Mouse (Mus musculus): Measurements from ENCODE around the gene Stk38. TPM values are rescaled to one million over a fixed set of nuclear protein-coding genes. Genes with fewer than 3 reads are reported as not detected.

Stk38 gene
- polyA plus RNA-seq, 1 experiment from 2014 or later = 141 TPM

GRCm38 (mm10) chr17:28944481-28944880, 63.3 kb downstream of the Stk38 start:
- 96% methylated on average over 7 of the region's 7 CpGs for WGBS
- Histone ChIP-seq H3K27me3 (ENCODE audit: control insufficient read depth, insufficient read depth, low read length) (no peaks in the 10 kb centered on the region), H3K9me3 (ENCODE audit: control insufficient read depth, low read length) (no peaks in the 10 kb centered on the region), H3K9ac (ENCODE audit: low read depth, low read length) (no peak overlapping the region), H3K4me2 (replicated peaks; ENCODE audit: low read depth, low read length) (no peak overlapping the region), H3K36me3 (ENCODE audit: control insufficient read depth, insufficient read depth, low read length) (no peaks in the 10 kb centered on the region), H3K4me3 (ENCODE audit: low read depth, low read length) (no peak overlapping the region), H3K4me1 (replicated peaks; ENCODE audit: control insufficient read depth, insufficient read depth, low read length) (no peaks in the 10 kb centered on the region), H3K27ac (ENCODE audit: low read depth, low read length) (no peak overlapping the region)
- no peak for ATAC-seq (ENCODE audit: low FRiP score)
- no peak for DNase-seq (ENCODE audit: low spot score)

GRCm38 (mm10) chr17:28943740-28944139, 64.1 kb downstream of the Stk38 start, which contains the start of gene Pxt1:
Pxt1 (minus strand) TSS chr17:28943840.
- Histone ChIP-seq H3K36me3 (ENCODE audit: control insufficient read depth, insufficient read depth, low read length) (no peaks in the 10 kb centered on the region), H3K9me3 (ENCODE audit: control insufficient read depth, low read length) (no peaks in the 10 kb centered on the region), H3K9ac (ENCODE audit: low read depth, low read length) (no peak within 1 kb of the TSS), H3K4me2 (replicated peaks; ENCODE audit: low read depth, low read length) (no peak within 1 kb of the TSS), H3K4me3 (ENCODE audit: low read depth, low read length) (no peak within 1 kb of the TSS), H3K27ac (ENCODE audit: low read depth, low read length) (no peak within 1 kb of the TSS), H3K4me1 (replicated peaks; ENCODE audit: control insufficient read depth, insufficient read depth, low read length) (no peaks in the 10 kb centered on the region), H3K27me3 (ENCODE audit: control insufficient read depth, insufficient read depth, low read length) (no peaks in the 10 kb centered on the region)
- ATAC-seq (ENCODE audit: low FRiP score) = no peak
- DNase-seq (ENCODE audit: low spot score) = no peak
- 91% methylated on average over 7 of the region's 7 CpGs for WGBS

- no peak overlapping the region for H3K9ac ChIP-seq (ENCODE audit: low read depth, low read length)
- H3K9me3 ChIP-seq (ENCODE audit: control insufficient read depth, low read length) = no peaks in the 10 kb centered on the region
- H3K4me2 ChIP-seq (replicated peaks; ENCODE audit: low read depth, low read length) = no peak overlapping the region
- no peaks in the 10 kb centered on the region for H3K36me3 ChIP-seq (ENCODE audit: control insufficient read depth, insufficient read depth, low read length)
- WGBS = 87% methylated on average over 10 of the region's 11 CpGs
- ATAC-seq (ENCODE audit: low FRiP score) (no peak), DNase-seq (ENCODE audit: low spot score) (no peak)
- no peak overlapping the region for H3K4me3 ChIP-seq (ENCODE audit: low read depth, low read length)
- no peaks in the 10 kb centered on the region for H3K27me3 ChIP-seq (ENCODE audit: control insufficient read depth, insufficient read depth, low read length)
- no peaks in the 10 kb centered on the region for H3K4me1 ChIP-seq (replicated peaks; ENCODE audit: control insufficient read depth, insufficient read depth, low read length)
- no peak overlapping the region for H3K27ac ChIP-seq (ENCODE audit: low read depth, low read length)
Observed at GRCm38 (mm10) chr17:28942101-28942500, 65.7 kb downstream of the Stk38 start.

- 91% methylated on average over 25 of the region's 25 CpGs for WGBS
- ATAC-seq (ENCODE audit: low FRiP score) (no peak), DNase-seq (ENCODE audit: low spot score) (no peak)
Observed at GRCm38 (mm10) chr17:28940776-28941555, 66.8 kb downstream of the Stk38 start.

GRCm38 (mm10) chr17:28936622-28937345, 71.0 kb downstream of the Stk38 start:
- no peak overlapping the region for H3K9ac ChIP-seq (ENCODE audit: low read depth, low read length)
- DNase-seq (ENCODE audit: low spot score) = peak; percentile 46
- H3K27me3 ChIP-seq (ENCODE audit: control insufficient read depth, insufficient read depth, low read length) = no peaks in the 10 kb centered on the region
- no peaks in the 10 kb centered on the region for H3K9me3 ChIP-seq (ENCODE audit: control insufficient read depth, low read length)
- no peak overlapping the region for H3K27ac ChIP-seq (ENCODE audit: low read depth, low read length)
- no peak overlapping the region for H3K4me2 ChIP-seq (replicated peaks; ENCODE audit: low read depth, low read length)
- H3K4me3 ChIP-seq (ENCODE audit: low read depth, low read length) = no peak overlapping the region
- H3K4me1 ChIP-seq (replicated peaks; ENCODE audit: control insufficient read depth, insufficient read depth, low read length) = no peaks in the 10 kb centered on the region
- 79% methylated on average over 10 of the region's 10 CpGs for whole genome bisulfite sequencing
- no peaks in the 10 kb centered on the region for H3K36me3 ChIP-seq (ENCODE audit: control insufficient read depth, insufficient read depth, low read length)
- no peak for ATAC-seq (ENCODE audit: low FRiP score)

More at GRCm38 (mm10) chr17:28940776-28941555, 66.8 kb downstream of the Stk38 start:
- H3K4me3 ChIP-seq (ENCODE audit: low read depth, low read length) = no peak overlapping the region
- H3K4me2 ChIP-seq (replicated peaks; ENCODE audit: low read depth, low read length) = no peak overlapping the region
- H3K4me1 ChIP-seq (replicated peaks; ENCODE audit: control insufficient read depth, insufficient read depth, low read length) = no peaks in the 10 kb centered on the region
- H3K27ac ChIP-seq (ENCODE audit: low read depth, low read length) = no peak overlapping the region
- H3K9me3 ChIP-seq (ENCODE audit: control insufficient read depth, low read length) = no peaks in the 10 kb centered on the region
- H3K27me3 ChIP-seq (ENCODE audit: control insufficient read depth, insufficient read depth, low read length) = no peaks in the 10 kb centered on the region
- no peaks in the 10 kb centered on the region for H3K36me3 ChIP-seq (ENCODE audit: control insufficient read depth, insufficient read depth, low read length)
- H3K9ac ChIP-seq (ENCODE audit: low read depth, low read length) = no peak overlapping the region

GRCm38 (mm10) chr17:28936133-28936532, 71.7 kb downstream of the Stk38 start:
- DNase-seq (ENCODE audit: low spot score) (no peak), ATAC-seq (ENCODE audit: low FRiP score) (no peak)
- Histone ChIP-seq H3K27me3 (ENCODE audit: control insufficient read depth, insufficient read depth, low read length) (no peaks in the 10 kb centered on the region), H3K4me1 (replicated peaks; ENCODE audit: control insufficient read depth, insufficient read depth, low read length) (no peaks in the 10 kb centered on the region), H3K4me3 (ENCODE audit: low read depth, low read length) (no peak overlapping the region), H3K9ac (ENCODE audit: low read depth, low read length) (no peak overlapping the region), H3K36me3 (ENCODE audit: control insufficient read depth, insufficient read depth, low read length) (no peaks in the 10 kb centered on the region), H3K4me2 (replicated peaks; ENCODE audit: low read depth, low read length) (no peak overlapping the region), H3K27ac (ENCODE audit: low read depth, low read length) (no peak overlapping the region), H3K9me3 (ENCODE audit: control insufficient read depth, low read length) (no peaks in the 10 kb centered on the region)
- WGBS = 97% methylated on average over 7 of the region's 7 CpGs

GRCm38 (mm10) chr17:28934120-28934916, 73.5 kb downstream of the Stk38 start:
- peaks cover 5% of the 10 kb centered on the region; the same call in 1 of the 2 replicates for H3K4me1 ChIP-seq (replicated peaks; ENCODE audit: control insufficient read depth, insufficient read depth, low read length)
- WGBS = 74% methylated on average over 19 of the region's 19 CpGs
- ATAC-seq (ENCODE audit: low FRiP score) = no peak
- H3K27ac ChIP-seq (ENCODE audit: low read depth, low read length) = no peak overlapping the region
- no peak for DNase-seq (ENCODE audit: low spot score)
- no peak overlapping the region for H3K4me3 ChIP-seq (ENCODE audit: low read depth, low read length)
- no peaks in the 10 kb centered on the region for H3K27me3 ChIP-seq (ENCODE audit: control insufficient read depth, insufficient read depth, low read length)
- no peak overlapping the region for H3K4me2 ChIP-seq (replicated peaks; ENCODE audit: low read depth, low read length)
- H3K9ac ChIP-seq (ENCODE audit: low read depth, low read length) = no peak overlapping the region
- H3K9me3 ChIP-seq (ENCODE audit: control insufficient read depth, low read length) = no peaks in the 10 kb centered on the region
- no peaks in the 10 kb centered on the region for H3K36me3 ChIP-seq (ENCODE audit: control insufficient read depth, insufficient read depth, low read length)

GRCm38 (mm10) chr17:28932274-28932673, 75.5 kb downstream of the Stk38 start:
- Histone ChIP-seq H3K9ac (ENCODE audit: low read depth, low read length) (no peak overlapping the region), H3K27ac (ENCODE audit: low read depth, low read length) (no peak overlapping the region), H3K4me2 (replicated peaks; ENCODE audit: low read depth, low read length) (no peak overlapping the region), H3K9me3 (ENCODE audit: control insufficient read depth, low read length) (no peaks in the 10 kb centered on the region), H3K36me3 (ENCODE audit: control insufficient read depth, insufficient read depth, low read length) (no peaks in the 10 kb centered on the region), H3K4me1 (replicated peaks; ENCODE audit: control insufficient read depth, insufficient read depth, low read length) (peaks cover 5% of the 10 kb centered on the region; the same call in 1 of the 2 replicates), H3K4me3 (ENCODE audit: low read depth, low read length) (no peak overlapping the region), H3K27me3 (ENCODE audit: control insufficient read depth, insufficient read depth, low read length) (no peaks in the 10 kb centered on the region)
- WGBS = 82% methylated on average over 4 of the region's 4 CpGs
- ATAC-seq (ENCODE audit: low FRiP score) (no peak), DNase-seq (ENCODE audit: low spot score) (no peak)
